Mouse (Mus musculus): Measurements from ENCODE around the gene Btrc. TPM values are rescaled to one million over a fixed set of nuclear protein-coding genes. Genes with fewer than 3 reads are reported as not detected.
A peak's percentile ranks its signal among the peaks of the same experiment; 100 is the strongest.

Btrc gene
- polyA plus RNA-seq, 1 experiment from 2014 or later = 47.4 TPM

- Histone ChIP-seq H3K9me3 (no peaks in the 10 kb centered on the region), H3K36me3 (replicated peaks) (no peaks in the 10 kb centered on the region), H3K4me3 (no peak overlapping the region), H3K27me3 (ENCODE audit: poor library complexity, severe bottlenecking) (peaks cover 100% of the 10 kb centered on the region), H3K4me1 (peaks cover 29% of the 10 kb centered on the region), H3K27ac (no peak overlapping the region)
- DNase-seq (ENCODE audit: extremely low spot score, low spot score) = peak; percentile 49
- 15% methylated on average over 7 of the region's 7 CpGs for WGBS
These were observed 95.2 kb downstream of the Btrc start for GRCm38 (mm10) chr19:45458702-45459101.

GRCm38 (mm10) chr19:45459931-45460665 lies 96.6 kb downstream of the Btrc start:
- WGBS = 34% methylated on average over 9 of the region's 9 CpGs
- no peak overlapping the region for H3K4me3 ChIP-seq
- peaks cover 29% of the 10 kb centered on the region for H3K4me1 ChIP-seq
- H3K9me3 ChIP-seq = no peaks in the 10 kb centered on the region
- no peaks in the 10 kb centered on the region for H3K36me3 ChIP-seq (replicated peaks)
- H3K27ac ChIP-seq = no peak overlapping the region
- peaks cover 98% of the 10 kb centered on the region for H3K27me3 ChIP-seq (ENCODE audit: poor library complexity, severe bottlenecking)
- DNase-seq (ENCODE audit: extremely low spot score, low spot score) = no peak

GRCm38 (mm10) chr19:45460749-45461736 lies 97.5 kb downstream of the Btrc start:
- Histone ChIP-seq H3K4me3 (no peak overlapping the region), H3K27me3 (ENCODE audit: poor library complexity, severe bottlenecking) (peaks cover 98% of the 10 kb centered on the region), H3K27ac (no peak overlapping the region), H3K9me3 (no peaks in the 10 kb centered on the region), H3K36me3 (replicated peaks) (no peaks in the 10 kb centered on the region), H3K4me1 (peaks cover 29% of the 10 kb centered on the region)
- 46% methylated on average over 10 of the region's 10 CpGs for WGBS
- DNase-seq (ENCODE audit: extremely low spot score, low spot score) = no peak

- peaks cover 35% of the 10 kb centered on the region for H3K27me3 ChIP-seq (ENCODE audit: poor library complexity, severe bottlenecking)
These were observed 106.2 kb downstream of the Btrc start for GRCm38 (mm10) chr19:45469760-45470159.

GRCm38 (mm10) chr19:45472691-45473520 lies 109.4 kb downstream of the Btrc start:
- 75% methylated on average over 11 of the region's 11 CpGs for WGBS
- no peak overlapping the region for H3K27ac ChIP-seq
- H3K4me3 ChIP-seq = no peak overlapping the region
- H3K9me3 ChIP-seq = no peaks in the 10 kb centered on the region
- H3K4me1 ChIP-seq = peaks cover 28% of the 10 kb centered on the region
- no peak for DNase-seq (ENCODE audit: extremely low spot score, low spot score)
- no peaks in the 10 kb centered on the region; the same call in 1 of the 2 replicates for H3K36me3 ChIP-seq (replicated peaks)
- peaks cover 34% of the 10 kb centered on the region for H3K27me3 ChIP-seq (ENCODE audit: poor library complexity, severe bottlenecking)

More at GRCm38 (mm10) chr19:45469760-45470159, 106.2 kb downstream of the Btrc start:
- WGBS = 97% methylated on average over 5 of the region's 5 CpGs
- Histone ChIP-seq H3K36me3 (replicated peaks) (no peaks in the 10 kb centered on the region; the same call in 1 of the 2 replicates), H3K27ac (no peak overlapping the region), H3K9me3 (no peaks in the 10 kb centered on the region), H3K4me3 (no peak overlapping the region), H3K4me1 (peaks cover 6% of the 10 kb centered on the region)
- no peak for DNase-seq (ENCODE audit: extremely low spot score, low spot score)

GRCm38 (mm10) chr19:45474686-45475085 lies 111.2 kb downstream of the Btrc start:
- H3K4me1 ChIP-seq = peaks cover 29% of the 10 kb centered on the region
- H3K9me3 ChIP-seq = no peaks in the 10 kb centered on the region
- no peak overlapping the region for H3K4me3 ChIP-seq
- H3K36me3 ChIP-seq (replicated peaks) = no peaks in the 10 kb centered on the region; the same call in 1 of the 2 replicates
- H3K27me3 ChIP-seq (ENCODE audit: poor library complexity, severe bottlenecking) = peaks cover 26% of the 10 kb centered on the region
- 91% methylated on average over 4 of the region's 4 CpGs for WGBS
- no peak overlapping the region for H3K27ac ChIP-seq
- no peak for DNase-seq (ENCODE audit: extremely low spot score, low spot score)

GRCm38 (mm10) chr19:45475928-45476553 lies 112.5 kb downstream of the Btrc start:
- Histone ChIP-seq H3K27me3 (ENCODE audit: poor library complexity, severe bottlenecking) (peaks cover 26% of the 10 kb centered on the region), H3K9me3 (no peaks in the 10 kb centered on the region), H3K4me3 (peak overlapping the region; percentile 11; the same call in 1 of the 2 replicates), H3K4me1 (peaks cover 29% of the 10 kb centered on the region), H3K27ac (no peak overlapping the region), H3K36me3 (replicated peaks) (no peaks in the 10 kb centered on the region; the same call in 1 of the 2 replicates)
- no peak for DNase-seq (ENCODE audit: extremely low spot score, low spot score)
- WGBS = 51% methylated on average over 24 of the region's 24 CpGs

- H3K27ac ChIP-seq = no peak overlapping the region
- peaks cover 22% of the 10 kb centered on the region for H3K27me3 ChIP-seq (ENCODE audit: poor library complexity, severe bottlenecking)
- peaks cover 36% of the 10 kb centered on the region for H3K4me1 ChIP-seq
- WGBS = 89% methylated on average over 6 of the region's 6 CpGs
- no peaks in the 10 kb centered on the region for H3K9me3 ChIP-seq
- no peak for DNase-seq (ENCODE audit: extremely low spot score, low spot score)
- H3K4me3 ChIP-seq = no peak overlapping the region
- no peaks in the 10 kb centered on the region for H3K36me3 ChIP-seq (replicated peaks)
These were observed 116.0 kb downstream of the Btrc start for GRCm38 (mm10) chr19:45479548-45479947.

- no peak for DNase-seq (ENCODE audit: extremely low spot score, low spot score)
- Histone ChIP-seq H3K9me3 (no peaks in the 10 kb centered on the region), H3K27me3 (ENCODE audit: poor library complexity, severe bottlenecking) (peaks cover 15% of the 10 kb centered on the region), H3K27ac (no peak overlapping the region), H3K4me3 (no peak overlapping the region), H3K36me3 (replicated peaks) (no peaks in the 10 kb centered on the region), H3K4me1 (peaks cover 34% of the 10 kb centered on the region)
- 91% methylated on average over 2 of the region's 2 CpGs for WGBS
These were observed 117.0 kb downstream of the Btrc start for GRCm38 (mm10) chr19:45480490-45480889.

GRCm38 (mm10) chr19:45480951-45481350 lies 117.4 kb downstream of the Btrc start:
- H3K4me1 ChIP-seq = peaks cover 29% of the 10 kb centered on the region
- H3K36me3 ChIP-seq (replicated peaks) = no peaks in the 10 kb centered on the region
- H3K27ac ChIP-seq = no peak overlapping the region
- H3K9me3 ChIP-seq = no peaks in the 10 kb centered on the region
- WGBS = 88% methylated on average over 4 of the region's 4 CpGs
- H3K27me3 ChIP-seq (ENCODE audit: poor library complexity, severe bottlenecking) = peaks cover 10% of the 10 kb centered on the region; the same call in 1 of the 2 replicates
- no peak for DNase-seq (ENCODE audit: extremely low spot score, low spot score)
- no peak overlapping the region for H3K4me3 ChIP-seq

- Histone ChIP-seq H3K9me3 (no peaks in the 10 kb centered on the region), H3K4me3 (no peak overlapping the region), H3K27ac (no peak overlapping the region), H3K36me3 (replicated peaks) (no peaks in the 10 kb centered on the region), H3K4me1 (peaks cover 14% of the 10 kb centered on the region), H3K27me3 (ENCODE audit: poor library complexity, severe bottlenecking) (no peaks in the 10 kb centered on the region)
- DNase-seq (ENCODE audit: extremely low spot score, low spot score) = no peak
- 90% methylated on average over 2 of the region's 2 CpGs for WGBS
These were observed 119.9 kb downstream of the Btrc start for GRCm38 (mm10) chr19:45483470-45483869.

All from forebrain, embryonic 10.5 days (tissue).